Mouse (Mus musculus): ENCODE measurements around the gene Asphd1.

Gene Asphd1

GRCm38 (mm10) chr7:126896912-126897311 is 52.5 kb downstream of the Asphd1 start:
- no peak for DNase-seq (ENCODE audit: low read depth, low spot score)
